Mouse (Mus musculus) kidney, postnatal 14 days (tissue): ENCODE data around the gene Triml2.

Source experiments
- DNase-seq: peaks from one replicate; pipeline ENCODE4 v3.0.0; 2022; ENCODE audit warnings: mixed read lengths

The Triml2 gene

DNA sequence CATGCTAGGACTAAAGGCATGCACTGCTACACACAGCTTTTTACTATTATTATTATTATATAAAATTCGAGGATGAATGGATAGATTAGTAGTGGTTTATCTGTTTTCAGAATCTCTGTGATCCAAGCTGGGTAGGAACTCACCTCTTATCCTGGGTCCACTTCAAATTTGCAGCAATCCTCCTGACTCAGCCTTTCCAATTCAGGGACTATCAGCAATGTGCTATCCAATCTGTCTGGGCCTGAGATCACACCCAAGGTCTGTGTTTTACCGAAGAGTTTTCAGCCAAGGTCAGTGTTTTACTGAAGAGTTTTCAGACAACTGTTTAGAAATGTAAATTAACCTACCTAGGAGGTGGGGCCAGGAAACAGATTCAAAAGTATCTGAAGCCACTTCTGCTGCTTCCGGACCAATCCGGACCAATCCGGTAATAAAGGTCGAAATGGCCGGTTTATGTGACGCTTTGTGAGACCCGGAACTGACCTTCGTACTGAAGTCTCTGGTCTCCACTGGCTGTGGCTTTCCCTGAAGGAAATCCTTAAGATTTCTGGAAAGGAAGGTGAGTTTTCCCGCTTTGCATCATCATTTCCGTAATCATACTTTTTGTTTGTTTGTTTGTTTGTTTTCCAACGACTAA is at the start of gene Triml2:
Gene Triml2 (plus strand): TSS at position 488 of the 637 bp plus-strand sequence.
- DNase-seq: no peak

DNA sequence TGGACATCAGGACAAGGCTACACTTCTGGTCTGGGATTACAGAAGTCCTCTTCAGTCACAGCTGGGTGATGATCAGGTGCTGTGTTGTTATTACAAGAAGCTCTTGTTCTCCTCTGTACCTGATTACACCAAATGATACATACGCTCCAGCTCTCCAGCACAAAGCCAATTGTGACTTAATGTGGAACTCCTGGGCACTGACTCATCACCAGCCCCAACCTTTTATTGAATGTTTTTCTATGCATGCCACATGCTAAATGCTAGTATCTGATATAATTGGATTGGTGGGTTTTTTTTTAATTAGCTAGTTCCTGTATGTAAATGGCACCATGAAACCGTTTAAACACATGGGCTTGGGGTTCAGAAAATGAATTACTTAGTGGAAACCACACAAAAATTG is 39.0 kb upstream of the Triml2 start, which contains the start of gene Triml1:
Gene Triml1 (minus strand): TSS at position 101 of the 400 bp plus-strand sequence.
- DNase-seq: no peak

DNA sequence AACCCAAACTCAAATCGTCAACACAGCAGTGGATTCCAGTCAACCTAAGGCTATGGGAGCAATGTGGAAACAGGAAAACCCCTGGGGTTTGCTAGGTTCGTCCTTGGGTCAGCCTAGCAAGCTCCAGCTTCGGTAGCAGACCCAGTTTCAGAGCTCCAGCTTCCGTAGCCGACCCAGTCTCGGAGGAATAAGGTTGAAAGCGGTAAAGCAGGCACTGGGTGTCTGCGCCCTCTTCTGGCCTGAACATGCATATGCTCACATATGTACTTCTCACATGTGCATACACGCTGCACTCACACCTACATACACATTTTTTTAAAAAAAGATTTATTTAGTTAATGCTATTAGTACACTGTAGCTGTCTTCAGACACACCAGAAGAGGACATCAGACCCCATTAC is 31.0 kb upstream of the Triml2 start:
- DNase-seq: no peak

DNA sequence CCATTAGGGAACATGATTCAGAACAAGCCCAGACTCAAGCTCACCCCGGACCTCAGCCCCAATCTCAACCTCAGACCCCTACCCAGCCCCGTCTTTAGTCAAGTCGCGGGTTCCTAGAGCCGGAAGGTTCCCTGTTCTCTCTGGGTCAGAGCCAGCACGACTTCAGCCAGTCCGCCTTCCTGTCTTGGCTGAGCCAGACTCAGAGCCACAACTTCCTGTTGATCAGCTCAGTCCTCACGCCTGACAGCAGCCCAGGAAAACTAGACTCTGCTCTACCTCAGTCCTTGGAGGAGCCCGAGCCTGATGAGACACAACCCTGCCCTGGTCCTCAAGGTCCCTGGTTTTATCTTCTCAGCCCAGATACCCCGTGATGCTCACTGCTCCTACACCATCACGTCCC is 17.1 kb upstream of the Triml2 start:
- DNase-seq: no peak

DNA sequence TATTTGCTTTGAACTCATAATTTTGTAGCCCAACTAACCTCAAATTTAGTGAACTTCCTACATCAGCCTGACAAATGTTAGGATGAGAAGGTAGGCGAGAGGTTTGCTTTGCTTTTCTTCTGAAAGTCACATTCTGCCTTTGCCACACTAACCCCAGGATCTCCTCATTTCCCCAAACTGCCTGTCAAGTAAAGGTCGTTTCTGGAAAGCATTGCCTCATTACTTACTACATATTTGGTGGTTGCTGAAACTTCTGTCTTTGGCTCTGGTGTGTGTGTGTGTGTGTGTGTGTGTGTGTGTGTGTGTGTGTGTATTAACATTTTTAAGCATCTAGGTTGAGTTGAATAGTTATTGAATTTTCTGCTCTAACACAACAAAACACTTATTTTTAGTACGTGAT is 15.9 kb upstream of the Triml2 start:
- no peak for DNase-seq

DNA sequence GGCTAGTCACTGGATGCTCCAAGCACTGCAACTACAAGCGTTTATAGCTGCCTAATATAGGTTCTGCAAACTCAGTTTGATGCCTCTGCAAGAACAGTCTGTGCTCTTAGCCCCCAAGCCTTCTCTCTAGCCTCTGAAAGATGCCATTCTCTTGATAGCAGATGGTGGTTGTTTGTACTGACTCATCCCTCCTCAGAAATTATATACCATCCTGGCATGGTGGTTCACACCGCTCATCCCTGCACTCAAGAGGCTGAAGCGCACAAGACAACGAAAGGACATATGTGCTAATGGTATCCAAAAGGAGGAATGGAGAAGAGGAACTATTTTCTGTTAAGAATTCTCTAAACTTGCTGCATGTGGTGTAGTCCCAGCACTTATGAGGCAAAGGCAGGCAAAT is 12.3 kb upstream of the Triml2 start:
- no peak for DNase-seq

DNA sequence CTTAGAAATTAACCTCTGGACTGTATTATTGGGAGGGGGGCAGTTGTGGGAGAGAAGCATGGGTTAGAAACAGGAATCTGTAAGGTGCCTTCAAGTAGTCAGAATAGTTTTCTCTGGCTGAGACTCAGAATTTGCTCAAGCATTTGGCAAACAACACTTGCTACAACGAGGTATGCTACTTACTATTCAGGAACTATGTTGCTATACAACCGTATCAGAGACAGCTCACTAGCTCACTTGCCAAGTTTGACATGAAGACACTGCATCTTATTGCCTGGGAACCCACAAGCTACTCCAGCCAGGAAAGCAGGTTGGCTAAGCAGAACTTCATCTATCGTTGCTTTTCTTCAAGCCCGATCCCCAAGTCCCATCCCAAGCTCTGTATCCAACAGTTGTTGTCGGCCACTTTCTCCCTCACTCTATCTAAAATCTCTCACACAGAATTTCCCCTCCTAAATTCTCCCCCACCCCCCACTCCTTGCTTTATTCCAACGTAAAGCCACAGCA is 11.0 kb upstream of the Triml2 start:
- no peak for DNase-seq

DNA sequence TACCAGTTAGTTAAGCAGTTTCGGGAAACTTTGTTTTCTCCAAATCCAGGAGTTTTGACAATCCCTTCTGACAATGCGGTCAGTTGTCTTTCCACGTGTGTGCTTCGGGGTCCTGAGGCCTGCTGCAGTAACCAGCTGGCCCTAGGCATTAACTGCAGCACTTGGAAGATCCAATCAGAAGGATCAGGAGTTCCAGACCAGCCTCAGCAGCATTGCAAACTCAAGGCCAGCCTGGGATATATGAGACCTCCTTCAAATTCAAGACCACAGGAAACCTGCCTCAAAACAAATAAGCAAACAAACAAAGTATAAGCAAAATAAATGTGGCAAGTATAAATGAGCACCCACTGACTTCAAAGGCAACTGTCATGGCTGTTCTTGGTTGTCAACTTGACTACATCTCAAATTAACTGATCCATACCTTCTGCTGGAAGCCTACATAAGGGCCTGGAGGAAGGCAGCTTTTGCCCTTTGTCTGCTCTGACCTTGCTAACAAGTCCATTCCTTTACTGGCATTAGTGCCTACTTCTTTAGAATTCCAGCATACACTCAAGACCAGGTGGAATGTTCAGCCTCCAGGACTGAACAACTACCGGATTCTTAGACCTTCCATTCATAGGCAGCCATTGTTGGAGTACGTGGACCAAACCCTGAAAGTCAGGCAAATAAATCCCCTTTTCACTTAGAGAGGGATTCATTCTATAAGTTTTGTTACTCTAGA is 3.4 kb upstream of the Triml2 start:
- DNase-seq: no peak

DNA sequence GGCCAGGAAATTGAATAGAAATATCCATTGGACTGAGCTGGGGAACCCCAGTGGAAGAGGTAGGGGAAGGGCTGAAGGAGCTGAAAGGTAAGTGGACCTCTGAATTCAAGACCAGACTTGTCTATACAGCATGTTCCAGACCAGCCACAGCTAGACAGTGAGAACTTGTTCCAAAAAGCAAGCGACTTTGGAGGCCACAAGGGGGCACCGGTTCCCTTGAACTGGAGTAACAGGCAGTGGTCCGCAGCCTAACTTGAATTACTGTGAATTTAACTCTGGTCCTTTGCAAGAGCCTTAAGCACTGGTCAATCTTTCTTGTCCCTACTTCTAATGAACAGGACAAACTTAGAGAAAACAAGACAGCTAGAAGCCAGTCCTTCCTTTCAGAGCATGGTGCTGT is 2.1 kb upstream of the Triml2 start:
- DNase-seq: no peak

DNA sequence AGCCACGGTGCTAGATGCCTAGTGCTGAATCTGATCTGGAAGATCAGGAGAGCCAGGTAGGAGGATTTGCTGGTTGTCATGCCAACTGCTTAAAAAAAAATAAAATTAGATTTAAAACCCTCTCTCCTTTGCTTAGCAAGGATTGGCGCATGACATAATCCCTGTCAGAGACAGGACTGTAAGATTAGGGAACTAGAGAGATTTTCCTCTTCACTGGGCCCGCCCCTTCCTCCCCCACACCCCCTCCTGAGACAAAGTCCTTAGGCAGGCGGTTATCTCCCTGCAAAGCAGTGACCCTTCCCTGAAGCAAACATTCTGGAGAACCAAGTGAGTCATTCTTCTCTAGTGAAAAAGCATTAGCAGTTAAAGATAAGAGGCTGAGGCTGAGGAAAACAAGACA is 1.2 kb upstream of the Triml2 start:
- no peak for DNase-seq

DNA sequence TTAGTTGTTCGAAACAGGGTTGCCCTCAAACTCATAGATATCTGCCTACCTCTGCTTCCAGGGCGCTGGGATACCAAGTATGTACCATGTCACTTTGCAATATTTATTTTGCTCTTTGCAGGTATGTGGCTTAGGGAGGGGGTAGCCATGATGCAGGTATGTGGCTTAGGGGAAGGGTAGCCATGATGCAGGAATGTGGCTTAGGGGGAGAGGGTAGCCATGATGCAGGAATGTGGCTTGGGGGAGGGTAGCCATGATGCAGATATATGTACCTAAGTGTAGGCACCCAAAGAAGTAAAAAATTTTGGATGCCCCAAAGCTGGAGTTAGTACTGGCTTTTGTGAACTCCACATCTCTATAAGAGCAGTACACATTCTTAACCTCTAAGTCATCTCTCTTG is 1.9 kb downstream of the Triml2 start:
- no peak for DNase-seq

DNA sequence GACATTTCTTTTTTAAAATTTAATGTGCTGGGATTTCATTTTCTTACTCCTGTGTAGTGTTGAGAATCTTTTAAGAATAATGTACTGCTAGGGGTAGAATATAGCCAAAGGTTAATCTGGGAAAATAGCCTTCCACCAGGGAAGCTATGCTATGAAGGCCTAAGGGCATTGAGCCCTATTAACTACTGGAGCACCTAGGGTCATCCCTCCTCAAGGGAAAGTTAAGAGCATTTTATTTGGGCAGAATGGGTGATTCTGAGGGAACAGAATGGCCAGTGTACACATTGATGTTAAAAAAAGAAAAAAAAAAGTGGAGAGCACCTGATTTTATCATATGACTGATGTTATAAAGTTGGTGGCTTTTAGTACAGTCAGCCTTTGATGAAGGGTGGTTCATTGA is 35.2 kb downstream of the Triml2 start:
- DNase-seq: no peak

DNA sequence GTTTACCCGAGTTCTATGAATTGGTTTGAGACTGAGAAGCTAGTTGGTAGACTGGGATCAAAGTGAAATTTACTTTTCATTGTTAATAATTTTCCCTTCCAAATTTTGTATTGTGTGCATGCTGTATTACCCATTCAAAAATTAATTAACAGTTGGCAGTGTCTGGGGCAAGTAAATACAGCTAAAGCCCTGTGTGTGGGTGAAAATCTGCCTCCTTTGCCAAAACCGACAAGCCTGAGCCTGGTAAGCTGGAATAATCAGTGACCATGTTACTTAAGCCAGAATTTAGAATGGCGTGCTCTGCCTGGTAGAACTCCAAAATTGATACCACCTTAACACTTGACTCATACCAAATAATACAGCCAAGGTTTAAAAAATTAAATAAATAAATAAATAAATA is 63.0 kb downstream of the Triml2 start:
- no peak for DNase-seq
